Mouse (Mus musculus): ENCODE measurements around the gene Cblc.

Cblc gene

DNA sequence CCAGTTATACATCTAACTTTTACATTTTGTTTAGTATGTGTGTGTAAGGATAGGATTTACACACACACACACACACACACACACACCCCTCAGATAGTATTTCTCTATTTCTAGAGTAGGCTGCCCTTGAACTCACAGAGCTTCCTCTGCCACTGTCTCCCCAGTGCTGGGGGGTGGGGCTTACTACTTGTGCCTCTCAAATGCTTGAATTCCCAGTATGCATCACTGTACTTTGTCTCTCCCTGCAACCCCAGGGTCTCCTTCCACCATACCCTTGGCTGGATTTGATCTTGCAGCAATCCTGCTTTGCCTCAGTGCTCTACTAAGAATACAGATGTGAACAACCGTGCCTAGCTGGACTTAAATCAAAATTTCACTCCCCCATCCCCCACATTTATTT, 42.5 kb downstream of the Cblc start:
- in situ Hi-C loops (cut with MseI, MboI) = no loop called here

DNA sequence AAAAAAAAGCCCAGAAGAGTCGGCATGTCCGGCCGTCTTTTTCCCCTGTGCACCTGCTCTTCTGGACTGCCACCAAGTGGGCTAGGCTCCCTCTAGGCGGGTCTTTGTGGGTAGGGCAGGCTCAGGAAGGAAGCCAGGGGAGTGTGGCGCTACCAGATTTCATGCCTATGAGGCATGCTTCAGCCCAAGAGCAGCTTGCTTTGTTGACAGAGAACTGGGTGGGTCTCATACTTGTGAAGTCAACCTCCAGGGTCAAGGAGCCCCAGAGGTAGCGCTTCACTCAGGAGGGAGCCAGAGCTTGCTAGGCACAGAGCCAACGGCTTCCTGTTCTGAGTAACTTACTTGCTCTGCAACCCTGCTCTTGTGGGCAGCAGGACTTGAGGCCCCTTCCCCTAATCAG, 43.0 kb downstream of the Cblc start:
- in situ Hi-C loops (cut with MseI, MboI) = no loop called here

DNA sequence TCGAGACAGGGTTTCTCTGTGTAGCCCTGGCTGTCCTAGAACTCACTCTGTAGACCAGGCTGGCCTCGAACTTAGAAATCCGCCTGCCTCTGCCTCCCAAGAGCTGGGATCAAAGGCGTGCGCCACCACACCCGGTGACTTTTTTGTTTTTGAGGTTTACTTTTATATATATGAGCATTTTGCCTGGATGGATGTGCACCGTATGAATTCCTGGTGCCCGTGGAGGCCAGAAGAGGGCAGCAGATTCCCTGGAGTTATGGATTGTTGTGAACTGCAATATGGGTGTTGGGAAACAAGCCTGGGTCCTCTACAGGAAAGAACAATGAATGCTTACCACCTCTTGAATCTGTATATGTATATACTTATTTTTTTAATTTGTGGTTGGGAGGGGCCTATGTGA, 44.0 kb downstream of the Cblc start:
- in situ Hi-C loops (cut with MseI, MboI) = no loop called here

DNA sequence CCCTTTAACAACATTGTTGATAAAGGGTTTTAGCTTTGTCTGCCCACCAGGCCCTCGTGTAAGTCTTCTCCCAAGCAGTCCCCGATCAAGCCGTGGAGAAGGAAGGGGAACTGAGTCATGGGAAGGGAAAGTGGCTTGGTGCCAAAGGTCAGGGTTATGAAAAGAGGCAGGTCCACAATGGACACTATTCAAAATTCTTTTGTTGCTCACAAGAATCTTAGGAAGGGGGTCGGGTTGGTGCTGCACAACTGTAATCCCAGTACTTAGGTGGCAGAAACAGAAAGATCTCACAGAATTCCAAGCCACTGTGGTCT, 45.6 kb downstream of the Cblc start:
- in situ Hi-C loops (cut with MseI, MboI) = no loop called here

DNA sequence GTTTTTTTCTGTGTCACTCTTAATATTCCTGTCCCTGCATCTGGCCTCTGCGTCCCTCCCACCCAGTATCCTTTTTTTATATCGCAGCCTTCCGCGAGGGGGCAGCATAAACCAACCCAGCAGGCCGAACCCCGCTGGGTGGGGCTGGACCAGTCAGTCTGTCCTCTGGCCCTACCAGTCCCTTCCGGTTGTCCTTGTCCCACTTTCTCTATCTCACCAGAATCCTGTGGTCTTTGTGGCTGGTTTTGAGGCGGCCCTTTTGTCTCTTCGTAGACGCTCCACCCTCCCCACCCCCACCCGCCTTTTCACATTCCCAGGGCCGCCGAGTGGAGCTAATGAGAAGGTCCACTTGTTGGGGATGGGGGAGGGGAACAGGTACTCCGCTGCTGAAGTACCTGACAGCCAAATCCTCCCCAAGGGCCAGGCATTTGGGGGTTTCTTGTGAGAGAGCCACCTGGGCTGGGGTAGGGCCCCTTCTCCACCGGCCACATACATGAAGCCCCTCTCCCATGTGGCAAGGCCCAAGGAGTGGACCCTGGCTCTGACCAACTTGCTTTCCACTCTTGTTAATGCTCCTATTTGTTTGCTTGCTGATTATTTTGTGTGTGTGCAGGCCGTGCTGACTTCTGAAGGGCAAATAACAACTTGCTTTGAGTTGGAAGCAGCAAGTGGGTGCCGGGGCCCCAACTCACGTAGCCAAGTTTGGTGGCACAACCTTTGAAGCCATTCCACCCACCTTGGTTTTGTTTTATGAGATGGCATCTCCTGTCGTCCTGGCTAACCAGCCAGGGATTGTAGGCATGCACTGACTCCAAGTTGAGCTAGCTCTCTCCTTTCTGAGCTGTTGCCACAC, 46.2 kb downstream of the Cblc start, which contains the start of gene Nectin2:
Gene Nectin2, minus strand, starts transcription at position 267 of the 853 bp plus-strand sequence.
- in situ Hi-C loops (cut with MseI, MboI) = no loop called here

DNA sequence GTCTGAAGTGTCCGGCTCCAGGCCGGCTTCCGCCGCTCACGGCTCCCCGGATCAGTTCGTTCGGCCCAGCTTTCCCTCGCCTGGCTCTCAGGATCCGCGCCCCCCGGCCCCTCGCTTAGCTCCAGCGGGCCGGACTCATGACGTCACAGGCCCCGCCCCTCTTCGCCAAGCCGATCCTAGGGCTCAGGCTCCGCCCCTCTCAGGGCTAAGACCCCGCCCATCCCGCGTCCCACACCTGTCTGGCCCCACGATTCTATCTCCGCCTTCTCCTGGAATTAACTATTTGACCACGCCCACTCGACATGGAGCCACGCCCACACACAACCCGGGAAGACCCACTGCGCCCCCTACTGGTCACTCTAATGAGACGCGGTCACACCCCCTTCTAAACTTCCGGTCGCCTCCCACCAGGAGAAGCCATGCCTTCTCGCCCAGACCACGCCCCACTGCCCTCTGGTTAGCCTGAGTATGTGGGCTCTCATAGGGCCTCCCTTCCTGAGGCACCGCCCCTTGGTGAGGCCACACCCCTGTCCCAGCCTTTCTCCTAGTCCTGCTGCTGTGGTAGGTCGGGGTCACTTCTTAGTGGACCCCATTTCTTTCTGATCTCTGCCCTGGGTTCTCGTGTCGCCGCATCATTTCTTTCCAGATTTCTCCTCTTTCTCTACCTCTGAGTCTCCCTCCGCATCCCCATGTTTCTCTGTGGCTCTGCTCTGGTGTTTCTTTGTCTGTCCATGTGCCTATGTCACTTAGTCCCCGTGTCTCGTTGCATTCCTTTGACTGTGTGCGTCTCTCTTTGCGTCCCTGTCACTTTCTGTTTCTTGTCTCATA, 47.0 kb downstream of the Cblc start:
- in situ Hi-C loops (cut with MseI, MboI) = loop anchor here in 1 of 2 experiments (5.0 kb wide), 1 partner anchor 33 kb away; no protein-coding TSS in a partner anchor

DNA sequence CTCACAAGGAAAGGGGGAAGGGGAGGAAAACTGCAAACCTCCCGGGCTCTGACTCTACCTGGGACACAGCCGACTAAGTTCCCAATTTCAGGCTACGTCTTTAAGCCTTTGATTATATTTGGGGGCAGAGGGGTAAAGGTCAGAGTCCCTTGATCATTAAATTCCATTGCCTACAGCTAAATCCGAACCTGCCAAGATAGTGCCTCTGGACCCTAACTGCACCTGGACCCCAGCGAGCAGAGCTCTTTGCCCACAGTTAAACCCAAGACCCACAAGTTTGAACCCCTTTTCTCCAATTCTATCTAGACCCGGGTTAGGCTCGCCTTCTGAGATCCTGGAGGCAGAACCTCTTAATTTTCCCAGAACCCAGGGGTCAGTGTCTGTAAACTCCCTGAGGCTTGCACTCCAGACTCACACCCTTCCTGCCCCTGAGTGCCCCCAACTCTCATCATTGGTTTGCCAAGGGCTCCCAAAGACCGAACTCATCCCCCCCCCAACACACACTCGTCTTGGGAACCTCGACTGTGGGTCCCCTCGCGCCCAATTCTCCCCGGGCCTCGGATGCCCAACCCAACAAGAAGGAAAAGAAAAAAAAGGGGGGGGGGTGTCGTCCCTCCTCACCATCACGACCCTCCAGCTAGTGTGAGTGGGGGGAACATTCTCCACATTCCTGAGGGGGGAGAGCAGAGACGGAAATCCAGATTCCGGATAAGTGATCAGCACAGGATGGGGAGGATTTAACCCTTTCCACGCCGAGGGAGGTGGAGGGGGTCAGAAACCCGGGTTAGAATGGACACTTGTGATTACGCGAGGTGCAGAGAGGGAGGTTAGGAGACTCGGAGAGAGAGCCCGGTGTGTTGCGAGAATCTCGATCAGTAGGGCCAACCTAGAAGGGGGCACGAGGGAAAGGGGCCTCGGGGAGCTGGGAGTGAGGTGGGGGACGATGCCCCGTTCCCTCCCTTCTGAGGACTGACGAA, 48.1 kb downstream of the Cblc start:
- in situ Hi-C loops (cut with MseI, MboI) = loop anchor here in 1 of 2 experiments (5.0 kb wide), 1 partner anchor 34 kb away; no protein-coding TSS in a partner anchor

DNA sequence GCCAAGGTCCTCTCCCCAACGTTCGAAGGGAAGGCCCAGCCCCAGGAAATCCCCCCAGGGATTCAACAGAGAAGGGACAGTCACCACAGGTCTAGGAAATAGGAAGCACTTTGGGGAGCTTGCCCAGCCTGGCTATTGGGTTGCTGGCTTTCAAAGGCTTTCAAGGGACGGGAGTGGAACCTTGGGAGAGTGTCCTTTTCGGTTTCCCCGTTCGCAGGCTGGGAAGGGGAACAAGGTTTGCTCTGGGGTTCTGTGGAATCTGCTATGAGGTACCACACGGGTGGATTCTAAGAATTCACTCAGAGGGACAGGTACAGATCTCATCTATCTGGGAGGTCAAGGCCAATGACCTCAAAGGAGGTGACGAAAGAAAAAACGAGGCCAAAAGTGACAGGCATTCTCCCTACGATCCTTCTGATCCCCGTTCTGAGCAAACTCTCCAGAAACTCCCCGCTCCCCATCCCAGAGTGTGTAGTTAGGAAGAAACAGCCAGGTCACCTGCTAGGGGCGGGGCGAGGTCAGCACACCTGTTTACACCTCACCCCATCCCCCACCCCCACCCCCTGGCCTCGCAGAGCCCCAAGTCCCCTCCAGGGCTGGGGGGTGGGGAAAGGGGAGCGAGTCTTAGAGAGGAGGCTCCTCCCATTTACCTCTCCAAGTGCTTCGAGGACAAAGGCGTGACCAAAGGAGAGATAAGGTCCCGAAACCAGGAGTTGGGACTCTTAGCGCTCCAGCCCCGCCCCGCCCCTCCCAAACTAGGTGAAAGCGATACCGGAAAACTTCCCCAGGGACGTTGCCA, 49.0 kb downstream of the Cblc start:
- in situ Hi-C loops (cut with MseI, MboI) = loop anchor here in 1 of 2 experiments (5.0 kb wide), 1 partner anchor 35 kb away; no protein-coding TSS in a partner anchor

DNA sequence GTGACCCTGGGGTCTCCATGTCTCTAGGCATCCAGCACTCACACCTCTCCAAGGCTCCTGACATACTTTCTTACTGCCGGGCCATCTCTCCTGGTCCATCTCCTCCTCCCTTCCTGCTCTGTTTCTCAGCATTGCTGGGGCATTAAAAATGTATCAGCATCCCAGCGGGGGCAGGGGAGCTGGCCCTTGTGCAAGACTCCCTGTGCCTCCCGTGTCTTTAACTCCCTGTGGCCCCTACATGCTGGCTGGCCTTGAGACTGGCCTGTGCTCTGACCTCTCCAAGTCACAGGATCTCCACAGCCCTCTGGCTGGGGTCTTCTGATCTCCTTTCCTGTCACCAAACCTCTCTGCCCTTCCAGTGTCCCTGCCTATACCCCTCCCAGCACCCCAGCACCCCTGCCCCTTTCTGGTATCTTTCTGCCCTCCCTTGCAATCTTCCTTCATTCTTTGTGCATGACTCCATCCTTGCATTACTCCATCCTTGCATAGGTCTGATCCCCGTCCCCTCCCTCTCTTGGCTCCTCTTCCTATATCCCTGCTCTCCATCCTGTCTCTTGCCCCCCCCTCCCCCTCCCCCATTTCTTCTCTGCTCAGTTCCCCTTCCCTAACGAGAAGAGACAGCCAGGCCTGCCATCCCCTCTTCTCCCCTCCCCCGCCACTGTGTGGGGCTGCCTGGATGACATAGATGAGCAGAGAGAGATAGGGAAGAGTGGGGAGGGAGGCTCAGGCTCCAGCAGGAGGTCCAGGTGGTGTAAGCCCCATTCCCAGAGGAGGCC, 50.0 kb downstream of the Cblc start:
- in situ Hi-C loops (cut with MseI, MboI) = loop anchor here in 1 of 2 experiments (5.0 kb wide), 1 partner anchor 36 kb away; no protein-coding TSS in a partner anchor

DNA sequence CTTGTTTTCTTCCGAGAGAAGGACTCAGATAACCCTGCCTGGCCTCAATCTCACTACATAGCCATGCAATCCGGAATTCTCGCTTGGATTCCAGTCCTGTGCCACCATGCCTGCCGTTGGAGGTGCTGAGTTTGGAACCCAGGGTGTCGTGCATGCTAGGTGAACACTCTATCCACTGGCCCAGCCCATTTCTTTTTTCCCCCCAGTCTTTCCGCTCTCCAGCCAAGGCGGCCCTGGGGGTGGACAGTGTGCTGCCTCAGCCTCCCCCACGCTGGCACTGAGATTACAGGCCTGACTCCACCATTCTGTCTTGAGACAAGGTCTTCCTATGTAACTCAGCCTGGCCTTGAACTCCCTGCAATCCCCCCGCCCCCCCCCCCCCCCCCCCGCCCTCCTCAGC, 50.6 kb downstream of the Cblc start:
- in situ Hi-C loops (cut with MseI, MboI) = loop anchor here in 1 of 2 experiments (5.0 kb wide), 1 partner anchor 36 kb away; no protein-coding TSS in a partner anchor

DNA sequence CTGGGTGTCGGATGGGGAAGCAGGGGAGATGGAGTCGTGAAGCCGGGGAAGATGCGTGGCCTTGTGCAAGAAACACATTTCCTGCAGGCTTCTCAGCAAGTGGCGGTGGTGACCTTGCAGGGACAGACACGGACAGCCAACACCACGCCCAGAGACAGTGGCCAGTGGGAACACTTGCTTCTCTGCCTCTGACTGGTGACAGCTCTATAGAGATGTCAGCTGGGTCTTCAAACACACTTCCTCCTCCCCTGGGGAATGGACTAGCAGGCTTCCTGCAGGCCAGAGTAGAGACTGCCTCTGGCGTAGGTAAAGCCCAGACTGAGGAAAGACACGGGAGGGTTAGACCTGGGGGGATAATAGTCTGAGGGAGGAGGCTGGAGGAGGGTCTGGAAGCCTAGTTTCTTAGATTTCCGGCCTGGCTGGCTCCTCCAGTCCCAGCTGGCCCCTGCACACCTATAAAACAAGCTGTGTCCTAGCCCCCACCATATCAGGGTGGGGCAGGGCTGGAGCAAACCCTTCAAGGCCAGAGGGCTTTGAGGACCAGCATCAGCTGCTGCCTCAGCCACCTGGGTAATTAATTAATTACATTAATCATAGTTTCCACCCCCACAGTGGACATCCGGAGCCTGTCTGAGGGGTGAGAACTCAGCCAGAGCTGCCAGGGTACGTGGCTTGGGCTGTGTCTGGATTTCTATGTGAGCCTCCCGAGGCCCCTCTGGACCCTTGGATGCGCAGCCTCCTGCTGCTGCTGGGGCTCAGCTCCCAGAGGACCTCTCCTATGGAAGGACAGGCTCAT, 51.8 kb downstream of the Cblc start:
- in situ Hi-C loops (cut with MseI, MboI) = loop anchor here in 1 of 2 experiments (5.0 kb wide), 1 partner anchor 38 kb away; no protein-coding TSS in a partner anchor

DNA sequence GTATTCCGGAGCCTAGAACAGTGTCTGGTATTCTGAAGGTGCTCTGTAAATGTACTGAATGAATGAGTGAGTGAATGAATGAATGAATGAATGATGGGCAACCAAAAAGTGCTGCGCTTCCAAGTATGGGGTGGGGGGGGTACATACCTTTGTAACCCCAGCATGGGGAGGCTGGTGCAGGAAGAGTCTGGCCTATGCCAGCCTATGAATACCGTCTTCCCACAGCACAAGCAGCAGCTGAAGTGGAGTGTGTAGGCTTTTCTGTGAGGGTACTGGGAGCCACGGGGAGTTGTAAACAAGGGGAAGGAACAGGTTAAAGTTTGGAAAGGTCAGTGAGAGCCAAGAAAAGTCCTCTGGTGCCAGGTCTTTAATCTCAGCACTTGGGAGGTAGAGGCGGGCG, 52.8 kb downstream of the Cblc start:
- in situ Hi-C loops (cut with MseI, MboI) = no loop called here

DNA sequence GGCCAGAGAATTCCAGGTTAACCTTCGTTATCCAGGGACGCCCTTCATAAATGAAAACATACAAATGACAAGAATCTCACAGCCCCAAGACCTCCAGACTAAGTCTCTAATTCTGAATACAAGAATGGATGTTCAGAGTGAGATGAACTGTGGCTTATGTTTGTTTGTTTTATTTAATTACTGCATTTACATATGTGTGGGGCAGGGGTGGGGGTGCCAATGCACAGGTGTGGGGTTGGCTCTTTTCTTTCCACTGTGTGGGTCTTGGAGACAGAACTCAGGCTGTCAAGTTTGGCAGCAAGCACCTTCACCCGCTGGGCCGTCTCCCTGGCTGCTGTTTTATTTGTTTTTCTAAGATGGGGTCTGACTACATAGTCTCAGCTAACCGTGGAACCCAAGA, 54.1 kb downstream of the Cblc start:
- in situ Hi-C loops (cut with MseI, MboI) = no loop called here

DNA sequence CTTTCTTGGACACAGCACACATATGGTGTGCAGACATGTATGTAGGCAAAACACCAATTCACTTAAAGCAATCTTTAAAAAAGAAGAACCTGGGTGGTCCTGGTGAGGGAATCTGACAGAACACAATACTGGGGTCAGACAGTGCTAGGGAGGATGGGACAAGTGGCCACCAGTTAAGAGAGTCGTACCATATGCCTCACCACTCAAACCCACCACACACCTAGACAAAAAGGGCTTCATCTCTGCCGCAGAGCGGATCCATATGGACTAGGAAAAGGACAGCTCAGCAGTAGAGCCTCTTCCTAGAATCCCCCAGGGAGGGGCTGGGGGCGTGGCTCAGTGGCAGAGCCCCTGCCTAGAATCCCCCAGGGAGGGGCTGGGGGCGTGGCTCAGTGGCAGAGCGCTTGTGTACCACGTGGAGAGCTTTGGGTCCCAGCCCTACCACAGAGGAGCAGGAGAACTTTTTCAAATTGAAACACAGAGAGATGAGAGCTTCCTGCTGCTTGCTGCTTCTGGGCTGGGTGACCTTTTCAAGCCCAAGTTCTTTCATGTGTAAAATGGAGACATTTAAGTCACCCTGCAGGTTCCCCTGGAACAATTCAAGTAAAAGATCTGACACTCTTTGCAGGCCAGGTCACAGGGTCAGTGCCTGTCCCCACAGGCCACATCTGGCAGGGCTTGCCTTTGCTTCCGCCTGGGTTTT, 55.1 kb downstream of the Cblc start:
- in situ Hi-C loops (cut with MseI, MboI) = no loop called here

DNA sequence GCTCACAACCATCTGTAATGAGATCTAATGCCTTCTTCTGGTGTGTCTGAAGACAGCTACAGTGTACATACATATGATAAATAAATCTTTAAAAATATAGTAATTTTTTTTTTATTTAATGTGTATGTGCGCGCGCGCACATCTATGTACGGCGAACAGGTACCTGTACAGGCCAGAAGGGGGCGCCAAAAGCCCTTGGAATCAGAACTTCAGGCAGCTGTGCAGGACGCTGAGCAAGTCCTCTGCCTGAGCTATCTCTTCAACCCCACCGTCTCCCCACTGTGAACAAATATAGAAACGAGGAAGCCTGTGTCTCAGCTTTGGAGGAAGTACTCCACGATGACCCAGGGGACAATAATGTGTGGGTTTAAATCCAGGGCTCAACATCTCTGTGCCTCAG, 56.3 kb downstream of the Cblc start:
- in situ Hi-C loops (cut with MseI, MboI) = no loop called here

DNA sequence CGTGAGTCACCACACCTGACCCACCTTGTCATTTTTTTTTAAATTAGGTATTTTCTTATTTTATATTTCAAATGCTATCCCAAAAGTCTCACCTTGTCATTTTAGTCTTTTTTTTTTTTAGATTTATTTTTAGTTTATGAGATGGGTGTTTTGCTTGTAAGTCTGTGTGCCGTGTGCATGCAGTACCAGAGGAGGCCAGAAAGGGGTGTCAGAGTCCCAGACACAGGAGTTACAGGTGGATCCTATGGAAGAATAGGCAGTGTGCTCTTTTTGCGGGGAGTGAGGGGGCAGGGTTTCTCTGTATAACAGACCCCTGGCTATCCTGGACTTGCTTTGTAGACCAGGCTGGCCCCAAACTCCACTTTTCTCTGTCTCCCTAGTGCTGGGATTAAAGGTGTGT, 57.8 kb downstream of the Cblc start:
- in situ Hi-C loops (cut with MseI, MboI) = loop anchor here in 1 of 2 experiments (10.0 kb wide), 1 partner anchor 46 kb away; no protein-coding TSS in a partner anchor

DNA sequence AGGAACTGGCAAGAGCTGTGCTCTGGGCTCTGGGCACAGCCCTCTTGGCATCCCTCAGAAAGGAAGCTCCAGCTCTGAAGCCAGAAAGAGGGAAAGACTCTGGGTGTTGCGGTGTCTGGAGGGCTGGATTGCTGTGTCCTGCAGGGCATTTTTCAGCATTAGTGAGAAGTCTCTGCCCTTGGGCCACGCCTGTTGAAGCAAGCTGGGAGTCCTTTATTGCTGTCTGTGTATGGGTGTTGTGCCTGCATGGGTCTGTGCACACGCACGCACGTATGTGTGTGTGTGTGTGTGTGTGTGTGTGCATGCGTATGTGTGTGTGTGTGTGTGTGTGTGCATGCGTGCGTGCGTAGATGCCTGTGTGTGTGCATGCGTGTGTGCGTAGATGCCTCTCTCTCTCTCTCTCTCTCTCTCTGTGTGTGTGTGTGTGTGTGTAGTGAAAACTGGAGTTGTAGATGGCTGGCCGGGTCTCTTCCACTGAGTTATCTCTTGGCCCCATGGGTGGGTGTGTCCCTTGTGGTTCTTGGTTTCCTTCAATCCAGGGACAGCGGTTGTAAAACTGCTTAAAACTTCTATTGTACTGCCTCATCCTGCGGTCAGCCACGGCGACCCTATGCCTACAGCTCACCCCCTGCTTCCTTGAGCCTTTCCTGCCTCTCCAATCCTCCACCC, 60.1 kb downstream of the Cblc start:
- in situ Hi-C loops (cut with MseI, MboI) = loop anchor here in 1 of 2 experiments (10.0 kb wide), 1 partner anchor 48 kb away; no protein-coding TSS in a partner anchor

All from mouse trophoblast stem cell (cell line).